Mouse (Mus musculus): ENCODE data around the gene Pogk. TPM values are rescaled to one million over a fixed set of nuclear protein-coding genes. Genes with fewer than 3 reads are reported as not detected.
A peak's percentile ranks its signal among the peaks of the same experiment; 100 is the strongest.

The Pogk gene
- polyA plus RNA-seq (2015; fragmentation: Nextera tagmentation; extraction: Ambion mirVana), result 20.5 and 24.6 TPM in 2 replicates

GRCm38 (mm10) chr1:166409701-166410220 is at the start of gene Pogk:
TSS of gene Pogk (minus strand) at chr1:166409863.
- H3K4me1 ChIP-seq, result peaks cover 31% of the 10 kb centered on the region
- peak within 1 kb of the TSS; percentile 86 for H3K9ac ChIP-seq
- peak within 1 kb of the TSS; percentile 85 for H3K4me2 ChIP-seq (replicated peaks)
- peak; percentile 91 for ATAC-seq (ENCODE audit: low FRiP score, low read depth)
- WGBS, result 6% methylated on average over 44 of the region's 49 CpGs
- peak within 1 kb of the TSS; percentile 80 for H3K27ac ChIP-seq
- peak within 1 kb of the TSS; percentile 78 for H3K4me3 ChIP-seq
- peaks cover 12% of the 10 kb centered on the region for H3K9me3 ChIP-seq
- H3K27me3 ChIP-seq, result no peaks in the 10 kb centered on the region
- peaks cover 27% of the 10 kb centered on the region for H3K36me3 ChIP-seq

DNA sequence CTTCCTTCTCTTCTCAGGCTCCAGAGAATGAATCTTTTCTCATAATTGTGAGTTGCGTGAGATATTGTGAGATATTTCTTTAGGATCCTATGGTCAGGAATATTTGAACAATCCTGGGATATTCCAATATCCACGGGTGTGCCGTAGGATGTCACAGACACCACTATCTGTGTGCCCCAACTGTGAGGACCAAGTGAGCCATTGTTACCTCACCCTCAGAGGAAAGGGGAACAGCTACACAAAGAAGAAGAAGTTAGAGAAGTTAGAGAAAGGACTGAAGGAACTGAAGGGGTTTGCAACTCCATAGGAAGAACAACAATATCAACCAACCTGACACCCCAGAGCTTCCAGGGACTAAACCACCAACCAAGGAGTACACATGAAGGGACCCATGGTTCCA is 32.3 kb upstream of the Pogk start:
- no peak overlapping the region for H3K4me3 ChIP-seq
- ATAC-seq (ENCODE audit: low FRiP score, low read depth), result no peak
- no peaks in the 10 kb centered on the region for H3K9me3 ChIP-seq
- 92% methylated on average over 3 of the region's 3 CpGs for WGBS
- H3K27ac ChIP-seq, result no peak overlapping the region
- no peaks in the 10 kb centered on the region for H3K4me1 ChIP-seq
- no peak overlapping the region for H3K9ac ChIP-seq
- H3K36me3 ChIP-seq, result no peaks in the 10 kb centered on the region
- no peaks in the 10 kb centered on the region for H3K27me3 ChIP-seq
- H3K4me2 ChIP-seq (replicated peaks), result no peak overlapping the region

DNA sequence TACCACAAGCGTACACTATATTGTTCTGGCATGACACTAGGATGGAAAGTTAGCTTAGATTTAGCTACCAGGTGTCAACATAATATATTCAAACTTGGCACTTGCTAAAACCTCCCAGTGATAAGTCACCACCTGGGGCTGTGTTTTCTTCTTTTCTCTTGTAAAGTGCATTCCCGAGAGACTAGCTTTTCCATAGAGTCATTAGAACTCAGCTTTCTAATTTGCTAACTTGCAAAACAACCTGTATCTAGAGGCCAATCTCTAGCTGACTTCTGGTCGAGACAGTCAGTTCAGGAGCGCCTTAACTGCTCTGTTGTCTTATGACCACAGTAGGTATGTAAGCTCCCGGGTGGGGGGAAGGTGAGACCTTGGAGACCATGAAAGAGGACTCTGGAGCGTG is 29.8 kb upstream of the Pogk start:
- no peaks in the 10 kb centered on the region for H3K4me1 ChIP-seq
- no peak overlapping the region for H3K9ac ChIP-seq
- H3K4me2 ChIP-seq (replicated peaks), result no peak overlapping the region
- no peak overlapping the region for H3K27ac ChIP-seq
- H3K27me3 ChIP-seq, result no peaks in the 10 kb centered on the region
- 59% methylated on average over 6 of the region's 6 CpGs for WGBS
- ATAC-seq (ENCODE audit: low FRiP score, low read depth), result no peak
- H3K36me3 ChIP-seq, result no peaks in the 10 kb centered on the region
- H3K4me3 ChIP-seq, result no peak overlapping the region
- H3K9me3 ChIP-seq, result no peaks in the 10 kb centered on the region

- ATAC-seq (ENCODE audit: low FRiP score, low read depth), result no peak
- Histone ChIP-seq H3K36me3 (no peaks in the 10 kb centered on the region), H3K27ac (no peak overlapping the region), H3K4me2 (replicated peaks) (no peak overlapping the region), H3K4me3 (no peak overlapping the region), H3K4me1 (no peaks in the 10 kb centered on the region), H3K9me3 (no peaks in the 10 kb centered on the region), H3K9ac (no peak overlapping the region), H3K27me3 (no peaks in the 10 kb centered on the region)
- WGBS, result 62% methylated on average over 10 of the region's 10 CpGs
Observed at GRCm38 (mm10) chr1:166429809-166430431, 20.3 kb upstream of the Pogk start.

DNA sequence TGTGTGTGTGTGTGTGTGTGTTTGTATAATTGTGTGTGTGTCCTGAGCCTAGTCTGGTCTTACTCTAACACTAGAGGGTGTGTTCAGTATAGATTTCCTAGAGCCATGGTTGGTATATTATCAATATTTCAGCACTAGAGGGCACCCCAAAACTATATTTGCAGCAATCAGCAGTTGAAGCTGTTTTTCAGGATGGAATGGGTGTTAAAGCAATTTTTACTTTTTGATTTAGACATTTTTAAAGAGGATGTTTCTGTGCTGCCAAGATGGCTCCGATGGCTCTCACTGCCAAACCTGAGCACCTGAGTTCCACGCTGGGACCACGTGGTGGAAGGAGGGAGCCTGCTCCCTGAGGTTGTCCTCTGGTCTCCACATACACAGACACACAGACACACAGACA is 19.4 kb upstream of the Pogk start:
- H3K4me3 ChIP-seq, result no peak overlapping the region
- H3K9me3 ChIP-seq, result no peaks in the 10 kb centered on the region
- H3K4me1 ChIP-seq, result no peaks in the 10 kb centered on the region
- WGBS, result 70% methylated on average over 3 of the region's 3 CpGs
- no peaks in the 10 kb centered on the region for H3K36me3 ChIP-seq
- no peak overlapping the region for H3K9ac ChIP-seq
- H3K27me3 ChIP-seq, result no peaks in the 10 kb centered on the region
- H3K27ac ChIP-seq, result no peak overlapping the region
- ATAC-seq (ENCODE audit: low FRiP score, low read depth), result no peak
- no peak overlapping the region for H3K4me2 ChIP-seq (replicated peaks)

DNA sequence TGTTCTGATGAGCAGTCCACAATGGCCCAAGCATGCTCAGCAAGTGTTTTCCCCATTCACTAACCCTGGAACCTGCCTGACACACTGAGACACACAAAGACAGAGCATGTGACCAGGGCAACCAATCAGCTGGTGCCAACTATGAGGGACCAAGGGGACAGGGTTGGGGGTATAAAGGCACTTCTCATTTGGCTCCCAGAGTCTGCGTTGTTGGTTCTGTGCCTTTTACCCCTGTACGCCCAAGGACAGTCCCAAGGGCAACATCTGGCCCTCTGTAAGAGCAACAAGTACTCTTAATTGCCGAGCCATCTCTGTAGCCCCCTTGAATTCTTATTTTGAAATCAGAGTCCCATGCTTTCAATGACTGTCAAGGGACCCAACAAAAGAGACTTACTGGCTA is 2.6 kb upstream of the Pogk start:
- Histone ChIP-seq H3K4me3 (no peak overlapping the region), H3K4me2 (replicated peaks) (no peak overlapping the region), H3K4me1 (peaks cover 13% of the 10 kb centered on the region), H3K27ac (no peak overlapping the region), H3K36me3 (peaks cover 8% of the 10 kb centered on the region), H3K9ac (no peak overlapping the region), H3K9me3 (peaks cover 12% of the 10 kb centered on the region), H3K27me3 (no peaks in the 10 kb centered on the region)
- 88% methylated on average over 3 of the region's 3 CpGs for WGBS
- no peak for ATAC-seq (ENCODE audit: low FRiP score, low read depth)

- Histone ChIP-seq H3K4me1 (peaks cover 18% of the 10 kb centered on the region), H3K4me2 (replicated peaks) (no peak overlapping the region), H3K27ac (no peak overlapping the region), H3K4me3 (no peak overlapping the region), H3K9ac (no peak overlapping the region), H3K9me3 (peaks cover 12% of the 10 kb centered on the region), H3K36me3 (peaks cover 13% of the 10 kb centered on the region), H3K27me3 (no peaks in the 10 kb centered on the region)
- ATAC-seq (ENCODE audit: low FRiP score, low read depth), result no peak
- 97% methylated on average over 1 of the region's 1 CpGs for WGBS
Observed at GRCm38 (mm10) chr1:166411541-166411940, 1.9 kb upstream of the Pogk start.

DNA sequence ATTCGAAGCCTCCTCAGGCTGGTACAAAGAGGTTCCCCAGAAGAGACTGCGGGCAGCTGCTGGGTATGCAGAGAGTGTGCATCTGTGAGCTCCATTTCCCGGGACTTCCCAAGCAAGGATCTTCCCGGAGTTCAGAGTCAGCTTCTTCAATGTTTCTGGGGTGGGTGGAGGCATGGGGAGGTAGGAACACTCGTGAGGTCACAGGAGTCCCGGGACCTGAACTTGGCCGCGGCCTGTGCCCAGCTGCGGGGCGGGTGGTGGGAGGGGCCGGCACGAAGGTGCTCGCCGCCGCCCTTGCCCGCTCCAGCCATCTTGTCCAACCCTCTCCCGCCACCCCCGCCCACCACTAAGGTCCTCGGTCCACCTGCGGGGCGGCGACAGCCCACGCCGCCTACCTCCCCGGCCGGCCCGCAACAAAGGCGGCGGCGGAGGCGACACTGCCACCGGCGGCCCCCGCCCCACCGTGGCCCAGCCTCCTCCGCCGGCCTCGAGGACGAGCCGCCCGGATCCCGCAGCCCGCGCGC is 424 bp downstream of the Pogk start:
- H3K9me3 ChIP-seq, result peaks cover 12% of the 10 kb centered on the region
- no peaks in the 10 kb centered on the region for H3K27me3 ChIP-seq
- H3K9ac ChIP-seq, result peak overlapping the region; percentile 86
- peak overlapping the region; percentile 85 for H3K4me2 ChIP-seq (replicated peaks)
- H3K36me3 ChIP-seq, result peaks cover 32% of the 10 kb centered on the region
- peak overlapping the region; percentile 80 for H3K27ac ChIP-seq
- peaks cover 31% of the 10 kb centered on the region for H3K4me1 ChIP-seq
- WGBS, result 2% methylated on average over 42 of the region's 45 CpGs
- H3K4me3 ChIP-seq, result peak overlapping the region; percentile 78
- ATAC-seq (ENCODE audit: low FRiP score, low read depth), result peak; percentile 81

GRCm38 (mm10) chr1:166403846-166404245 is 5.8 kb downstream of the Pogk start:
- no peak overlapping the region for H3K27ac ChIP-seq
- no peak overlapping the region for H3K4me2 ChIP-seq (replicated peaks)
- H3K9me3 ChIP-seq, result no peaks in the 10 kb centered on the region
- no peak overlapping the region for H3K4me3 ChIP-seq
- no peaks in the 10 kb centered on the region for H3K27me3 ChIP-seq
- H3K36me3 ChIP-seq, result peaks cover 81% of the 10 kb centered on the region
- 90% methylated on average over 3 of the region's 3 CpGs for WGBS
- no peak for ATAC-seq (ENCODE audit: low FRiP score, low read depth)
- no peak overlapping the region for H3K9ac ChIP-seq
- peaks cover 32% of the 10 kb centered on the region for H3K4me1 ChIP-seq

DNA sequence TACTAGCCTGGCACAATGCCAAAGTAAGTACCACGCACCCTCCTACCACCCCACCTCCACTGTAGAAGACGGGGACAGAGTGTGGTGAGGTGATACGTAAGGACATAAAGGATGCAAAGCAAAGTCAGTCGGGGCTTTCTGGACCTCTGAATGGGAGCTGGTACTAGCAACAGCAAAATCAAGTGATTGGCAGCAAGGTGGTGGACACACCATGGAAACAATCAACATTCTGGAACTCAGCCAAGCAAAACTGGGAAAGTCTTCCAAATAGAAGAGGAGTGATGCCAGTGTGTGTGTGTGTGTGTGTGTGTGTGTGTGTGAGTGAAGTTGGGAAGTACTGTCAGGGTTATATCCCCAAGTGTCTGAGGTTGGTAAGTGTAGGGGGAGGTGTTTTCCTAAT is 7.7 kb downstream of the Pogk start:
- Histone ChIP-seq H3K27ac (no peak overlapping the region), H3K9ac (no peak overlapping the region), H3K36me3 (peaks cover 89% of the 10 kb centered on the region), H3K27me3 (no peaks in the 10 kb centered on the region), H3K4me2 (replicated peaks) (no peak overlapping the region), H3K4me1 (peaks cover 18% of the 10 kb centered on the region), H3K4me3 (no peak overlapping the region), H3K9me3 (no peaks in the 10 kb centered on the region)
- 82% methylated on average over 4 of the region's 4 CpGs for WGBS
- ATAC-seq (ENCODE audit: low FRiP score, low read depth), result no peak

DNA sequence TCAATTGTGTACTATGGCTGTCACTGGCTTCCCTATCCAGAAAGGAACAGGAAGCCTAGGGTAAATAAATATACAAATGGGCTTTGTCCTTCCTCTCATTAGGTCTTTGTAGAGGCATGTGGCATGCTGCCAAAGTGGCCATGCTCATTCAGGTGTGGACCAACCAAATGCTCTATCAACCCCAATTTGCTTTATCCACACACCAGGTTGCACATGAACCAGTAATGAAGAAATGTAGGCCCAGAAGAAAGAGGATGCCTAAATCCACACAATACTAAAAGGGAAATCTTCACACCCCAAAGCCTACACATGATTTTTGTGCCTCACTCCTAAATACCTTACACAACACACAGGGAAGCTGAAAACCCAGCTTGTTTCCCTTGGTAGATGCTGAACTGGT is 8.2 kb downstream of the Pogk start:
- Histone ChIP-seq H3K9me3 (no peaks in the 10 kb centered on the region), H3K9ac (no peak overlapping the region), H3K4me2 (replicated peaks) (no peak overlapping the region), H3K27ac (no peak overlapping the region), H3K36me3 (peaks cover 91% of the 10 kb centered on the region), H3K4me1 (peaks cover 14% of the 10 kb centered on the region), H3K27me3 (no peaks in the 10 kb centered on the region), H3K4me3 (no peak overlapping the region)
- no peak for ATAC-seq (ENCODE audit: low FRiP score, low read depth)

- H3K36me3 ChIP-seq, result peaks cover 99% of the 10 kb centered on the region
- WGBS, result 95% methylated on average over 6 of the region's 6 CpGs
Observed at GRCm38 (mm10) chr1:166396381-166396780, 13.3 kb downstream of the Pogk start.

DNA sequence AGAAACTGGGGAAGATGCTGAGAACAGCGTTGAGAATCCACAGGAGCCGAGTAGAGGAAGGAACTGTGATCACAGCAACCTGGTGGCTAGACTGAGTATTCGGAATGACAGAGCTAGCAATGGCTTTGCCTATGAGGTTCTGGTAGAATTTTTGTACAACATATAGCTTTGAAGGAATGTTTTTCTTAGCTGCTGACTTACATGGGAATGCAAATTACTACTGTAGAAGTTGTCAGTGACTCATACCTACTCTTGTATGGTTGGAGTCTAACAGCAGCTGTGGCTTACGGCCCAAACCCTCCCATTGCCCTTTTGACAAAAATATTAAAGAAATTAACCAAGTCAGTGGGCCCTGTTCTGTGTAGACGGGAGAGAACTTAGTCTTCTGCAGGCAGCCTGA is 14.0 kb downstream of the Pogk start:
- no peaks in the 10 kb centered on the region for H3K9me3 ChIP-seq
- no peaks in the 10 kb centered on the region for H3K27me3 ChIP-seq
- no peak overlapping the region for H3K9ac ChIP-seq
- 87% methylated on average over 5 of the region's 5 CpGs for WGBS
- H3K36me3 ChIP-seq, result peaks cover 99% of the 10 kb centered on the region
- ATAC-seq (ENCODE audit: low FRiP score, low read depth), result no peak
- no peaks in the 10 kb centered on the region for H3K4me1 ChIP-seq
- H3K4me3 ChIP-seq, result no peak overlapping the region
- no peak overlapping the region for H3K27ac ChIP-seq
- no peak overlapping the region for H3K4me2 ChIP-seq (replicated peaks)

More at GRCm38 (mm10) chr1:166396381-166396780, 13.3 kb downstream of the Pogk start:
- H3K27ac ChIP-seq, result no peak overlapping the region
- no peak overlapping the region for H3K9ac ChIP-seq
- no peak overlapping the region for H3K4me3 ChIP-seq
- no peak overlapping the region for H3K4me2 ChIP-seq (replicated peaks)
- no peak for ATAC-seq (ENCODE audit: low FRiP score, low read depth)
- no peaks in the 10 kb centered on the region for H3K27me3 ChIP-seq
- H3K9me3 ChIP-seq, result no peaks in the 10 kb centered on the region
- H3K4me1 ChIP-seq, result no peaks in the 10 kb centered on the region
